Mouse (Mus musculus): ENCODE results near the gene Ankrd23. TPM values are rescaled to one million over a fixed set of nuclear protein-coding genes. Genes with fewer than 3 reads are reported as not detected.

Gene Ankrd23
- total and polyA plus RNA-seq, 2 experiments from 2014 or later = 34.2 to 93.8 TPM

DNA sequence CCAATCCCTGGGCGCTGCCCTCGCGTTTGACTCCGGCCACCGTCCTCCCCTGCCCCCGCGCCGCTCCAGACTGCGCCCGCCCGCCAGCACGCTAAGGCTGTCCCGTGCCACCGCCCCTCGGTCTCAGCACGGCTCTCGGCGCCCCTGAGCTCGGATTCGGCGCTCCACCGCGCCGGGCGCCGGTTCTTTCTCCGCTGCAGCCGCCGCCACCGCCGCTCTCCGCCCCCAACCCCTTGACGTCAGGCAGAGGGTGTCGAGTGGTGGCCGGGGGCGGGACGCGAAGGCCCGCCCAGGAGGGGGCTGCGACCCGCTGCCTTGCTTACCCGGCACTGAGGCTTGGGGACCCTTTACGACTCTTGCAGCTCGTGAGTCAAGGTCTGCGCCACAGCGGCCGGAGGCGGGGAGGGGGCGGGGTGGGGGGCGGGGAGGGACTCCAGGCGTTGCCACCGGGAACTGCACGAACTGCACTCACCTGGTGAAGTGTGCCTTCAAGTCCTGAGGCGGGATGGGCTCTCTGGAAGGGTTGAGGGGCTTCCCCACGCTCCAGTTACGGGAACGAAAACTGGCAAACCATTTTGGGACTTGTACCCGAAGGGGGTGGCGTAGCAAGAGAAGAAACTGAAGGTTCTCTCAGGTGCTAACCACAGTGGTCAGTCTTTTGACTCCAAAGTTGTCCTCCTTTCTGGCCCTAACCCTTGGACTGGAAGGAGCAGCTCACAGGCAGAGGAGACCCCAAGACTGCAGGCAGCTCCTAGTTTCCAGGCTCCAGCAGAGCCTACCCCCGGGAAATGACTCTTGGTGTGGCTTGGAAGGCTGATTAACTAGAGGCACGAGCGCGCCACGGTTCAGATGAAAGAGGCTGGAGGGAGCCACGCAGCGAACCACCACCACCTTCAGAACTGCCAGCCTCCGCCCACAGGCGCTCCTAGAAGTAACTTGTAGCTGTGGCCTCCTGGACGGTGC lies 21.6 kb upstream of the Ankrd23 start, which contains the start of gene Sema4c:
Gene Sema4c, minus strand, starts transcription at position 319 of the 963 bp plus-strand sequence.
- Histone ChIP-seq H3K27me3 (ENCODE audit: control insufficient read depth, insufficient read depth, low read length) (no peaks in the 10 kb centered on the region), H3K4me1 (ENCODE audit: control insufficient read depth, insufficient read depth) (peaks cover 24% of the 10 kb centered on the region; the same call in 1 of the 2 replicates), H3K36me3 (replicated peaks; ENCODE audit: control insufficient read depth, insufficient read depth, low read length) (peaks cover 15% of the 10 kb centered on the region), H3K9me3 (replicated peaks; ENCODE audit: control insufficient read depth, low read length) (no peaks in the 10 kb centered on the region), H3K9ac (replicated peaks; ENCODE audit: low read depth, low read length) (peak within 1 kb of the TSS; percentile 83), H3K4me3 (ENCODE audit: low read depth, low read length) (peak within 1 kb of the TSS; percentile 83), H3K4me2 (ENCODE audit: low read depth, low read length) (peak within 1 kb of the TSS; percentile 90), H3K27ac (ENCODE audit: low read depth) (peak within 1 kb of the TSS; percentile 95)
- 2% methylated on average over 53 of the region's 69 CpGs for WGBS
- ATAC-seq (ENCODE audit: insufficient read depth, low read depth) = peak; percentile 9
- DNase-seq (ENCODE audit: low spot score) = peak; percentile 72
- no peak for TF ChIP-seq EP300 (IDR thresholded peaks at IDR 0.05; ENCODE audit: low read depth)

DNA sequence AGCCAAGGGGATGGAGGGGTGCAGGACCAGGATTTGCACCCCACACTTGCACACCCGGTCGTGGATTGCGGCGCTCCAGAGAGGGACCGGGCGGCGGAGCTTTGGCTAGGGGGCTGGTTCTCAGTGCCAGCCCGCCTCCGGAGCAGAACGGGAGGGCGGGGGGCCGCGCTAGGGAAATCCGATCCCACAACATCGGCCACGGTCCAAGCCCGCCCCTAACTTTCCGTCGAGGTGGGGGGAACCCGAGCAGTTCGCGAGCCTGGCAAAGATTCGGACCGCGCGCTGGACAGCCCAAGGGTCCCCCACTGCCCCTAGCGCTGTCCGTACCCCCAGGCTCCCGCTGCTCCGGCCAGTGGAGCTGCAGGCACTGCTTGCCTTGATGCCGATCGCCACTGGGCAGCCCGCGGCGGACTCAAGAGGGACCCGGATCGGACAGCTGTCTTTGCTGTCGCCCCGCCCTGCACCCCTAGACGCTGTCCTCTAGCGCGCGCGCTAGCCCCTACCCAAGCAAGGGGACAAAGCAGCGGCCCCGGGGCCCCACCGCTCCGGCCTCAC lies 20.9 kb upstream of the Ankrd23 start:
- Histone ChIP-seq H3K4me2 (ENCODE audit: low read depth, low read length) (peak overlapping the region; percentile 90), H3K27ac (ENCODE audit: low read depth) (peak overlapping the region; percentile 95), H3K9me3 (replicated peaks; ENCODE audit: control insufficient read depth, low read length) (no peaks in the 10 kb centered on the region), H3K4me3 (ENCODE audit: low read depth, low read length) (peak overlapping the region; percentile 83), H3K36me3 (replicated peaks; ENCODE audit: control insufficient read depth, insufficient read depth, low read length) (peaks cover 23% of the 10 kb centered on the region), H3K9ac (replicated peaks; ENCODE audit: low read depth, low read length) (peak overlapping the region; percentile 83), H3K4me1 (ENCODE audit: control insufficient read depth, insufficient read depth) (peaks cover 22% of the 10 kb centered on the region; the same call in 1 of the 2 replicates), H3K27me3 (ENCODE audit: control insufficient read depth, insufficient read depth, low read length) (no peaks in the 10 kb centered on the region)
- under 1% methylated on average over 47 of the region's 48 CpGs for WGBS
- ATAC-seq (ENCODE audit: insufficient read depth, low read depth) (peak; percentile 71), DNase-seq (ENCODE audit: low spot score) (peak; percentile 83)
- TF ChIP-seq EP300 (IDR thresholded peaks at IDR 0.05; ENCODE audit: low read depth) = no peak; the same call in 1 of the 2 replicates
- TF ChIP-seq CTCF (IDR thresholded peaks at IDR 0.05; ENCODE audit: low read depth) = no peak

DNA sequence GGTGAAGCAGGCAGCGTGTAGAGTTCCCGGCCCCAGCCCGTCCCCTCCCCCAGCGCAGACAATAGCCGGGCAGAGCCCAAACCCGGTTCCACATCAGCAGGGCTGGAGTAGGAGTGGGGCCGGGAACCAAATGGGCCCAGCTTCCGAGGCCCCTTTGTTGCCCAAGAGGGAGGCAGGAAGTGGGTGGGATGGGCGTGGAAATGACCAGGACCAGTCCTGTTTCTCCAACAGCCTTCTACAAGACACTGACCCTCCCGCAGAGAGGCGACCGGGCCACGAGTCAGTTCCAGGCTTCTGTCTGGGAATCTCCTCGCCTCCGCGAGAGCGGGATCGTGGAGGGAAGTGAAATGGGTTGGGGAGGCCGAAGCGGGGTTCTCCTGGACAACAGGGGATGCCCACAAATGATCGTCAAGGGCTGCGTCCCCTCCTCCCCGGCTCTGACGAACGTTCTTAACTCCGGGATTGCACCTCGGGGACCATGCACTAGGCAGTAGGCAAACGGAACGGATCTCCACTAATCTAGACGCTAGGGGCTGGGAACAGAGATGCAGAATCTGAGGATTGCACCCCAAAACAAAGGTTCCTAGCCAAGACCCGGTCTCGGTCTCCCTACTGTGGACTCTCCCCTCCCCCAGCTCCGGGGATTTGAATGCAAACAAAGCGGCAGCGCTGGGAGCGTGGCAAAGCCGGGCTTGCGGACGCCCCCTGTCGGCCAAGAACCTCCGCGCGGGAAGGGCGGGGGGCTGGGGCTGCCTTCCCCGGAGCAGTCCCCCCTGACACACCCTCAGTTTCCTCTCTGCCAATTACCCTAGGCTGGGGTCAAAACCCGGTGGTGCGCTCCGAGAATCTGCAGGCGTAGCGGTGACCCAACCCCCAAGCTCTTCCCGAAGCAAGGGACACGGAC lies 20.1 kb upstream of the Ankrd23 start:
- ATAC-seq (ENCODE audit: insufficient read depth, low read depth) (peak; percentile 74), DNase-seq (ENCODE audit: low spot score) (peak; percentile 87)
- peak; percentile 59; the same call in 1 of the 2 replicates for TF ChIP-seq EP300 (IDR thresholded peaks at IDR 0.05; ENCODE audit: low read depth)
- TF ChIP-seq CTCF (IDR thresholded peaks at IDR 0.05; ENCODE audit: low read depth) = peak; percentile 75
- Histone ChIP-seq H3K4me2 (ENCODE audit: low read depth, low read length) (peak overlapping the region; percentile 90), H3K9ac (replicated peaks; ENCODE audit: low read depth, low read length) (peak overlapping the region; percentile 83), H3K27ac (ENCODE audit: low read depth) (peak overlapping the region; percentile 95), H3K36me3 (replicated peaks; ENCODE audit: control insufficient read depth, insufficient read depth, low read length) (peaks cover 30% of the 10 kb centered on the region), H3K27me3 (ENCODE audit: control insufficient read depth, insufficient read depth, low read length) (no peaks in the 10 kb centered on the region), H3K4me1 (ENCODE audit: control insufficient read depth, insufficient read depth) (peaks cover 14% of the 10 kb centered on the region; the same call in 1 of the 2 replicates), H3K9me3 (replicated peaks; ENCODE audit: control insufficient read depth, low read length) (no peaks in the 10 kb centered on the region), H3K4me3 (ENCODE audit: low read depth, low read length) (peak overlapping the region; percentile 83)
- WGBS = under 1% methylated on average over 52 of the region's 52 CpGs

DNA sequence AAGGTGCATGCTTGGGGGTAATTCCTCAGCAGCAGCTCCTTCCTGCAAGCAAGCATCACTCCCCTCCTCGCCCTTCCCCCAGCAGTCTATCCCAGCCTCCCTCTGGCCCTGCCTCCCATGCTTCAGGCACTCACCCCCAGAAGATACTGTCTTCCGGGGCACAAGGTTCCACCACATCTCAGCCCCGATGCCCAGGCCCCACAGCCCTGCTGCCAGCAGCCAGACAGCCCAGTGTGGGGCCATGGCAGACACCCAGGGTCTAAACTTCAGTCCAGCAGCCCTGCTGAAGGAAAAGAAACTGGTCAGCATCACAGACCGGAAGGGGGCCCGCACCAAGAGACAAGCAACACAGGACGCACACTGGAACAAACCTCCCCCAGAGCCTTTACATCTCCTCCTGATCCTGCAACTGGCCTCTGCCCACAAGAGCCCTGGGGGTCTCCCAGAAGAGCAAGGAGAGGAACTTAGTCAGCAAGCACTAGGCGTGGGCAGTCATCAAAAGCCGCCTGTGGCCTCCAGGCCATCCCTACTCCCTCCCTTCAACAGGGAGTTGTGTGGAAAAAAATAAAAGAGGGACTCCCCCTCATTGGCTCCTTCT lies 19.2 kb upstream of the Ankrd23 start:
- Histone ChIP-seq H3K27me3 (ENCODE audit: control insufficient read depth, insufficient read depth, low read length) (no peaks in the 10 kb centered on the region), H3K4me2 (ENCODE audit: low read depth, low read length) (peak overlapping the region; percentile 90), H3K27ac (ENCODE audit: low read depth) (peak overlapping the region; percentile 95), H3K4me3 (ENCODE audit: low read depth, low read length) (peak overlapping the region; percentile 83), H3K36me3 (replicated peaks; ENCODE audit: control insufficient read depth, insufficient read depth, low read length) (peaks cover 39% of the 10 kb centered on the region), H3K9ac (replicated peaks; ENCODE audit: low read depth, low read length) (peak overlapping the region; percentile 83), H3K9me3 (replicated peaks; ENCODE audit: control insufficient read depth, low read length) (no peaks in the 10 kb centered on the region), H3K4me1 (ENCODE audit: control insufficient read depth, insufficient read depth) (peaks cover 12% of the 10 kb centered on the region; the same call in 1 of the 2 replicates)
- no peak for ATAC-seq (ENCODE audit: insufficient read depth, low read depth)
- 8% methylated on average over 8 of the region's 8 CpGs for WGBS
- no peak for TF ChIP-seq CTCF (IDR thresholded peaks at IDR 0.05; ENCODE audit: low read depth)
- TF ChIP-seq EP300 (IDR thresholded peaks at IDR 0.05; ENCODE audit: low read depth) = no peak
- no peak for DNase-seq (ENCODE audit: low spot score)
